In genomic region chr4:35004473-35004872, GRCm38 (mm10) we compare ENCODE assay signal across 20 mouse cellular contexts.
DNase-seq lines count a peak whose midpoint lies in the region; ATAC-seq and TF ChIP-seq lines count a peak whose summit lies in the region.
"Had no signal": no experiment of that assay in that cellular context is flagged by ENCODE, and none has a peak within 500 bp of the region (broad histone marks: within the 10 kb centered on the region; RNA-seq: fewer than 3 reads in every experiment).

No protein-coding gene starts in this region.

- no peaks in the 10 kb centered on the region for H3K36me3 ChIP-seq in testis, adult 2 months (ENCODE audit: control insufficient read depth, insufficient read depth, low read length)
- no peaks in the 10 kb centered on the region for H3K36me3 ChIP-seq in embryonic facial prominence, embryonic 10.5 days (replicated peaks)
- H3K36me3 ChIP-seq: embryonic facial prominence, embryonic 13.5 days; heart, embryonic 13.5 days; kidney, embryonic 15.5 days; liver, embryonic 15.5 days; midbrain, embryonic 10.5 days; stomach, embryonic 15.5 days had no signal

- DNase-seq in testis, postnatal 10 days (ENCODE audit: low spot score), result no peak
- peak; percentile 3 for DNase-seq in T-cell, adult 2 months (ENCODE audit: low spot score)
- peak; percentile 33 for DNase-seq in thymus, postnatal 25 days
- no peak for DNase-seq in layer of hippocampus, adult 18-20 months (ENCODE audit: low spot score in 2 of 2)
- DNase-seq in embryonic facial prominence, embryonic 10.5 days (ENCODE audit: low spot score), result no peak
- DNase-seq: adrenal gland, postnatal 25 days; cerebellum, adult 18-20 months; cerebellum, postnatal 36 days; forebrain, postnatal 0 days; heart, postnatal 36 days; layer of hippocampus, postnatal 36 days had no signal

- H3K27me3 ChIP-seq in testis, adult 2 months (ENCODE audit: control insufficient read depth, insufficient read depth, low read length), result no peaks in the 10 kb centered on the region
- no peaks in the 10 kb centered on the region for H3K27me3 ChIP-seq in embryonic facial prominence, embryonic 10.5 days (replicated peaks; ENCODE audit: low read depth, poor library complexity, severe bottlenecking)
- H3K27me3 ChIP-seq: embryonic facial prominence, embryonic 13.5 days; kidney, embryonic 15.5 days; liver, embryonic 15.5 days; stomach, embryonic 15.5 days had no signal

- TF ChIP-seq CTCF in testis, adult 2 months (IDR thresholded peaks at IDR 0.05; ENCODE audit: control insufficient read depth, insufficient read depth, insufficient replicate concordance, low read depth, low read length), result no peak

- no peaks in the 10 kb centered on the region for H3K4me1 ChIP-seq in testis, adult 2 months (ENCODE audit: control insufficient read depth, insufficient read depth, low read length)
- peaks cover 18% of the 10 kb centered on the region for H3K4me1 ChIP-seq in embryonic facial prominence, embryonic 10.5 days
- H3K4me1 ChIP-seq: liver, embryonic 15.5 days had no signal

- 89% methylated on average over 8 of the region's 8 CpGs for WGBS in embryonic facial prominence, embryonic 10.5 days

- ATAC-seq in inflammation-experienced regulatory T-cells, adult 6 months, result peak; percentile 60
- ATAC-seq: forebrain, postnatal 0 days; hindbrain, embryonic 16.5 days had no signal

- peak overlapping the region; percentile 23 for H3K27ac ChIP-seq in testis, adult 2 months (ENCODE audit: control insufficient read depth, insufficient read depth, low read depth, low read length)
- no peak overlapping the region for H3K27ac ChIP-seq in embryonic facial prominence, embryonic 10.5 days (replicated peaks)
- H3K27ac ChIP-seq: kidney, embryonic 15.5 days; liver, embryonic 15.5 days; midbrain, embryonic 10.5 days; stomach, embryonic 15.5 days had no signal

- no peak for TF ChIP-seq POLR2A in testis, adult 2 months (IDR thresholded peaks at IDR 0.05; ENCODE audit: control insufficient read depth, low read depth, low read length)

- no peak overlapping the region for H3K4me3 ChIP-seq in testis, adult 2 months (ENCODE audit: control insufficient read depth, low read depth, low read length)
- no peak overlapping the region for H3K4me3 ChIP-seq in embryonic facial prominence, embryonic 10.5 days
- H3K4me3 ChIP-seq: embryonic facial prominence, embryonic 13.5 days; heart, embryonic 13.5 days; kidney, embryonic 15.5 days; liver, embryonic 15.5 days; midbrain, embryonic 10.5 days; stomach, embryonic 15.5 days had no signal

- no peaks in the 10 kb centered on the region for H3K9me3 ChIP-seq in embryonic facial prominence, embryonic 10.5 days
- H3K9me3 ChIP-seq: embryonic facial prominence, embryonic 13.5 days; heart, embryonic 13.5 days; kidney, embryonic 15.5 days; liver, embryonic 15.5 days; midbrain, embryonic 10.5 days; stomach, embryonic 15.5 days had no signal

Comparison
In these comparisons a context has a peak if more than half of its experiments do, and no peak if none do; other contexts are left out.
1. DNase-seq: peak in T-cell, adult 2 months (single experiment) and thymus, postnatal 25 days (single experiment); none in testis, postnatal 10 days (single experiment), layer of hippocampus, adult 18-20 months (0 of 2) and embryonic facial prominence, embryonic 10.5 days (single experiment).